Mouse (Mus musculus): ENCODE results near the gene Sipa1l2. TPM values are rescaled to one million over a fixed set of nuclear protein-coding genes. Genes with fewer than 3 reads are reported as not detected.
"Not testable (repeated sequence)": the region's sequence is repeated elsewhere in the genome, so short reads cannot be mapped to it uniquely, and the experiment has no call there.

Sipa1l2 gene
- total RNA-seq, 1 experiment from 2014 or later: 14.4 TPM

GRCm38 (mm10) chr8:125520308-125520707 lies 49.3 kb downstream of the Sipa1l2 start:
- ATAC-seq (replicated peaks; ENCODE audit: insufficient number of reproducible peaks, low FRiP score, low TSS enrichment, poor library complexity, severe bottlenecking): not testable (repeated sequence)

- ATAC-seq (replicated peaks; ENCODE audit: insufficient number of reproducible peaks, low FRiP score, low TSS enrichment, poor library complexity, severe bottlenecking): no peak
Measured at GRCm38 (mm10) chr8:125518951-125519350, 50.7 kb downstream of the Sipa1l2 start.

- peak; percentile 43; the same call in 1 of the 2 replicates for ATAC-seq (replicated peaks; ENCODE audit: insufficient number of reproducible peaks, low FRiP score, low TSS enrichment, poor library complexity, severe bottlenecking)
Measured at GRCm38 (mm10) chr8:125518301-125518700, 51.3 kb downstream of the Sipa1l2 start.

- ATAC-seq (replicated peaks; ENCODE audit: insufficient number of reproducible peaks, low FRiP score, low TSS enrichment, poor library complexity, severe bottlenecking): no peak
Measured at GRCm38 (mm10) chr8:125517397-125517796, 52.2 kb downstream of the Sipa1l2 start.

- ATAC-seq (replicated peaks; ENCODE audit: insufficient number of reproducible peaks, low FRiP score, low TSS enrichment, poor library complexity, severe bottlenecking): no peak
Measured at GRCm38 (mm10) chr8:125516115-125516905, 53.3 kb downstream of the Sipa1l2 start.

- ATAC-seq (replicated peaks; ENCODE audit: insufficient number of reproducible peaks, low FRiP score, low TSS enrichment, poor library complexity, severe bottlenecking): no peak
Measured at GRCm38 (mm10) chr8:125515665-125516064, 53.9 kb downstream of the Sipa1l2 start.

- ATAC-seq (replicated peaks; ENCODE audit: insufficient number of reproducible peaks, low FRiP score, low TSS enrichment, poor library complexity, severe bottlenecking): no peak
Measured at GRCm38 (mm10) chr8:125513935-125514334, 55.7 kb downstream of the Sipa1l2 start.

GRCm38 (mm10) chr8:125513242-125513866 lies 56.3 kb downstream of the Sipa1l2 start:
- no peak for ATAC-seq (replicated peaks; ENCODE audit: insufficient number of reproducible peaks, low FRiP score, low TSS enrichment, poor library complexity, severe bottlenecking)

GRCm38 (mm10) chr8:125512561-125512960 lies 57.0 kb downstream of the Sipa1l2 start:
- no peak for ATAC-seq (replicated peaks; ENCODE audit: insufficient number of reproducible peaks, low FRiP score, low TSS enrichment, poor library complexity, severe bottlenecking)

GRCm38 (mm10) chr8:125510861-125511668 lies 58.5 kb downstream of the Sipa1l2 start:
- ATAC-seq (replicated peaks; ENCODE audit: insufficient number of reproducible peaks, low FRiP score, low TSS enrichment, poor library complexity, severe bottlenecking): no peak

- no peak for ATAC-seq (replicated peaks; ENCODE audit: insufficient number of reproducible peaks, low FRiP score, low TSS enrichment, poor library complexity, severe bottlenecking)
Measured at GRCm38 (mm10) chr8:125509776-125510175, 59.8 kb downstream of the Sipa1l2 start.

GRCm38 (mm10) chr8:125509175-125509574 lies 60.4 kb downstream of the Sipa1l2 start:
- no peak for ATAC-seq (replicated peaks; ENCODE audit: insufficient number of reproducible peaks, low FRiP score, low TSS enrichment, poor library complexity, severe bottlenecking)

GRCm38 (mm10) chr8:125507291-125507690 lies 62.3 kb downstream of the Sipa1l2 start:
- no peak for ATAC-seq (replicated peaks; ENCODE audit: insufficient number of reproducible peaks, low FRiP score, low TSS enrichment, poor library complexity, severe bottlenecking)

- no peak for ATAC-seq (replicated peaks; ENCODE audit: insufficient number of reproducible peaks, low FRiP score, low TSS enrichment, poor library complexity, severe bottlenecking)
Measured at GRCm38 (mm10) chr8:125504605-125505257, 64.9 kb downstream of the Sipa1l2 start.

- no peak for ATAC-seq (replicated peaks; ENCODE audit: insufficient number of reproducible peaks, low FRiP score, low TSS enrichment, poor library complexity, severe bottlenecking)
Measured at GRCm38 (mm10) chr8:125503808-125504207, 65.8 kb downstream of the Sipa1l2 start.

GRCm38 (mm10) chr8:125502828-125503227 lies 66.8 kb downstream of the Sipa1l2 start:
- no peak for ATAC-seq (replicated peaks; ENCODE audit: insufficient number of reproducible peaks, low FRiP score, low TSS enrichment, poor library complexity, severe bottlenecking)

- ATAC-seq (replicated peaks; ENCODE audit: insufficient number of reproducible peaks, low FRiP score, low TSS enrichment, poor library complexity, severe bottlenecking): no peak
Measured at GRCm38 (mm10) chr8:125500005-125500404, 69.6 kb downstream of the Sipa1l2 start.

GRCm38 (mm10) chr8:125498508-125498907 lies 71.1 kb downstream of the Sipa1l2 start:
- no peak for ATAC-seq (replicated peaks; ENCODE audit: insufficient number of reproducible peaks, low FRiP score, low TSS enrichment, poor library complexity, severe bottlenecking)

- no peak for ATAC-seq (replicated peaks; ENCODE audit: insufficient number of reproducible peaks, low FRiP score, low TSS enrichment, poor library complexity, severe bottlenecking)
Measured at GRCm38 (mm10) chr8:125495545-125495944, 74.1 kb downstream of the Sipa1l2 start.
